Mouse (Mus musculus) urinary bladder, postnatal 4 days (tissue): ENCODE measurements around the gene Tut7.
"Not testable (repeated sequence)": the region's sequence is repeated elsewhere in the genome, so short reads cannot be mapped to it uniquely, and the experiment has no call there.

ENCODE experiments used
- DNase-seq, 2 experiments: peaks; one replicate each; pipeline ENCODE4 v3.0.0; 2021 to 2022; ENCODE audit warnings: low spot score in 2 of 2

The Tut7 gene

DNA sequence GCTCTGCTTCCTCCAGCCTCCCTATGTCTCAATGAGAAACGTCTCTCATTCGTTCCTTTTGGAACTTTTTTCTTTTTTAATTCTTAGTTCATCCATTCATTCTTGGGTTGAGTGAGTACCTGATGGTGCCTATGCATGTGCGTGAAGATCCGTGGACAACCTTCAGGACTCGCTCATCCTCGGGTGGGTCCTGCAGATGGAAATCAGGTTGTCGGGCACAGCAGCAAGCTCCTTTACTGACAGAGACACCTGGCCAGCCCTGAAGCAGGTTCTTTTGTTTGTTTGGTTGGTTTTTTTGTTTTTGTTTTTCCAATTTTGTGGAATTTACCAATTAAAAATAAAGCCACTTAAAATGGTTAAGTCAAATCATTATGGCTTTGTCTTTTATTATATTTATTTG lies 9.9 kb upstream of the Tut7 start:
- no peak for DNase-seq

DNA sequence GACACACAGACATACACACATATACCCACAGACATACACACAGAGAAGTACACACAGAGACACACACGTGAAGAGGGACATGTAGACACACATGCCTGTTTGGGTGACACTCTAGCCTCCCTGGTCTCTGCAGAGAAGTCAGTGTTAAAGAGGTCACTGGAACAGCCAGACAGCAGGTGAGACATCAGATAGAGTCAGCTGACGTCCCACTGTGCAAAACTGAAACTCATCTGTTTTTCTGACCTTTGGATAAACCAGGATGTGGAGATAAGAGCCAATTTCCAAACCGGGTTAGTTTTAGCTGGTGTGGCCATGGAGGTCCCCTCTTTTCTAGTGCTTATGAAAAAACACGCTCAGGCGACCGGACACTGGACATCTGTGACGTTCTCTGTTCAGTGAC lies 9.5 kb upstream of the Tut7 start:
- no peak for DNase-seq

DNA sequence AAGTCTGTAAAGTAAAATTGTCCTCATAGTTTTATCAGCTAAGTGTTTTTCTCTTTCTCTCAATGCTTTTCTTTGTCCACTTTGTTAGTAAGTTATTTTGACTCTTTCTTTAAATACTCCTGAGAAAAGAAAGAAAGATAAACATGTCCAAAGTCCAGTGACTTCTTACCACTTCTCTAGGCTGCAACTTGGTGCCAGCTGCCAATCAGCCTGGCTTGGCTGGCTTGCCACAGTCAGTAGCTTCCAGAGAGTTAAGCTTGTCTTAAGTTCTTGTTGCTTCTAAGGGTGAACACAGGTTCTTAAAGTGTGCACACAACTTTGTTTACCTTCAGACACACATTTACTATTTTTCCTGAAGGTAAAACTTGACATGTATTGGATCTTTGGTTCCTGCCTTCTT lies 3.0 kb upstream of the Tut7 start:
- no peak for DNase-seq

DNA sequence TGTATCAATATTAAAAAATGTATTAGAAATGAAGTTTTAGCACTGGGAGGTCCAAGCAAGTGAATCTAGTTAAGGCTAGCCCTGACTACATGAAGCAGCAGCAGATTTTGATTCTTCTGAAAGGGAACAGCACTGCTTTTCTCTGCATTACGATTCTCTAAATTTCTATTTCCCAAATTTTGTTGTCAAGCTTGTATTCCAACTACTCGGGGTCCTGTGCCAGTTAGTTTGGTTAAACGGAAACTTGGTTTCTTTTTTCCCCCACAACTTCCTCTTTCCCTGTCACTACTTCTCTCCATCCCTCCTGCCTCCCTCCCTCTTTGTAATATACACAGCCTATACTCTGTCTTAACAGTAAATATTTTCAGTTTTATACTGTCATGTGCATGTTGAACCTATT lies 2.1 kb downstream of the Tut7 start:
- no peak for DNase-seq

DNA sequence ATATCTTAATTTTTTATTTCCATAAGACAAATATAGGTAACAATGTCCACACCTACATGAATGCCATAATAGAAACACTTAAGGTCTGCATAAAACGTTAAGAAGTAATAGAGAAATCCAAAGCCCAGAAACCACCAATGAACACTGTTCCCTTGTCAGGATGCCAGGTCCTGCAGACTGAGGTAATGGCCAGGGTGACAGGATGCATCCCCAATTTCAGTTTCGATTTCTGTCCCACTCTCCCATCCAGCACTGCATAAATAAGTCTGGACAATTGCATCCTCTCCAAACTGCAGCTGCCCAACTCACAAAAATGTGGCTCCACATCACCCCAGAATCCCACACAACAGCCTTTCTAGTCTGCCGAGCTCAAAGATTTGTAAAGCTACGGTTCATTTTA lies 2.8 kb downstream of the Tut7 start:
- no peak for DNase-seq

DNA sequence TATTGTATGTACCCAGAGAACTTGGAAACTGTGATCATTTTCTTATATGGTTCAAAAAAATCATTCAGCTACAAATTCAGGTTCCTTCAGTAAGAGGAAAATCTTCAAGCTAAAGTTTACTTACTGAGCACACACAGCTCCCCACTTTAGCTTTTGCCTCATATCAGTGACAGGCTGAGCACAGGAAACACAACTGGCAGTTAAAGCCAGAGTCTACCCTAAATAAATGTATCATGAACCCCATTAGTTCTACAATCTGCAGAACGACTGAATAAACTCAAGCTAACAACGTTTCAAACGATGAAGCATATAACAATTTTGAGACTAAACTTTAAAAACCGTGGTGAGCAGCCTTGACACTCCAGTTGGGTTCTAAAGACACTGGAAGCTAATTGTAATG lies 5.6 kb downstream of the Tut7 start:
- DNase-seq, result no peak

DNA sequence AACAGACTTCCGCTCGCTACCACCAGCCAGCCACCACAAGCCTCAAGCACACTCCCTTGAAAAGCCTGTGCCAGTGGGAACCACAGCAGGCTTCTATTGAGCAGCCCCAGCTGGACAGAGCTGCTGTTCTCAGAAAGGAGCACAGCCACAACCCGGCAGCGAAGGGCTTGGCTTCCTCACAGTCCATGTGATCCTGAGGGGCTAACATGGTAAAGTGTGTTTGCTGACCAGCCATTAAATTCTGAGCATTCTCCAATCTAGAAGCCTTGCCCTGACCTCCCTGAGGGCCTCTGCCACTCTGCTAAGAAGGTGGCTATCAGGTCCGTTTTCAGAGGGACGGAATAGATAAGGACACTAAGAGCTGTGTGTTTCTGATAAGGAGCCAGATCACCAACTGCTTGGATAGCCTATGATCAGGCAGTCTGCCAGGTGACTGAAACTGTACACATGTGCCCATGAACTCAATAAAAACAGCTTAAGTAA lies 8.8 kb downstream of the Tut7 start:
- no peak for DNase-seq

DNA sequence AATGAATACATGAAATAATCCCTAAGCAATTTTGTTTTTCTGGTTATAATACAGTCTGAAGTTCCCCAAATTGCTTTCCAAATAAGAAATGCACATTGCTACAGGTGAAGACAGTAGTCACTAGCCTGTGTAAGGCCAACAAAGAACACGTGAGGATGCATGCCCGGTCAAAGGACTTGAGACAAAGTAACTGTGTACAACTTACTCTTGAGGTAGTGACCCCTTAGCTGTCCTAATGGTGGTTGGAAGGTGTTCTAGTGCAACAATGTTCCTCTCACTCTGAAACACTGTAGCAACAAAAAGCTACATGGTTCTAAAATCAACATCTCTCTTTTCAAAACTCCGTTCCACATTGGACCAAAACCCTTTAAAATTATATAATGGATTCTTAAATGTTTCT lies 11.4 kb downstream of the Tut7 start:
- DNase-seq, result no peak

DNA sequence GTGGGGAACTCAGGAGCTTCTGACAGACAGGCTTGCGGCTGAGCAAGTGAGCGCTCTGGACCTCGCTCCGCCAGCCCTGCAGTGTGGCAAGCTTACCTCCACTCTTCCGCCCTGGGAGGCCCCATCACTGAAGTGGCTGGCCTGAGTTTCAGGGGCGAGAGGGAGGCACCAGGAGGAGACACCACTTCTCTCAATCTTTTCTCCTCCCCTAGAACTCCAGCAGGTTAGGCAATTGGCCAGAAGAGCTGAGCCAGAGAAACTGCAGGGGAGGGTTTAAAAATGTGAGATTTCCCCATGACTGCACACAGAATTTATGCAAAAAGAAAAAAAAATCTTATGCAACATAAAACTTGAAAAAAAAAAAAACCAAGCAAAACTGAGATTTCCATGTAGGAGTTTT lies 21.9 kb downstream of the Tut7 start:
- no peak for DNase-seq

DNA sequence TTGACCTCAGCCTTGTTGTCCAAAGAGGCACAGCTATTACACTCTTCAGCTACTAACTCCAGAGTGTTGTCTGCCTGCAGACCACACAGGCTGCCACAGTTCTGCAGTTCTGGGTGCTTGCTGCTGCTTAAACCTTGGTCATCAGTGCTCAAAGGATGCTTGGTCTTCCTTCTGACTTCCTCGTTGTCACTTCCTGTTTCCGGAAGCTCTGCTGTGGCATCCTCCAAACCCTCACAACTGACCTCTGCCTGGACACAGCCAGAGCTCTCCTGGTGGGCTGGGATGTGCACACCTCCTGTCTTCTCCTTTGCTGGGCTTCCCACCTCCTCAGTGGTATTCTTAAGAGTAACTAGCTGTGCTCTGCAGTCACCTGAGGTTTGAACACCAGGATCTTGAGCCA lies 22.9 kb downstream of the Tut7 start:
- DNase-seq, result no peak

DNA sequence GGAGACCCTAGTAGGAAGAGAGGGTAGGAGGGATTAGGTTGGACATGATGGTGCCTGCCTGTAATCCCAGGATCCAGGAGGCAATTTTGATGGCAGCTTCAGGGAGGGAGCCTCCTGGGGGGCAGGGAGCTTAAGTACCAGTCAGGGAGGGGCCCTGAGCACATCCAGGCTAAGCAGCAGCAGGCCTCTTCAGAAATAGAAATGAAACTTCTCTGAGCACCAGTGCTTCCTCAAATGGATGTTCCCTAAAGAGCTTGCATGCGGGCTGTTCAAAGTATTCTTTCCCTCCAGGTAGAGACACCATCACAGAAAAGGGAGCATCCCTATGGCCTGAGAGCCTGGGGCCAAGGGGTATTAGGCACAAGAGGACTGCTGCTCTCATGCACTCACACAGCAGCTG lies 24.6 kb downstream of the Tut7 start:
- no peak for DNase-seq

DNA sequence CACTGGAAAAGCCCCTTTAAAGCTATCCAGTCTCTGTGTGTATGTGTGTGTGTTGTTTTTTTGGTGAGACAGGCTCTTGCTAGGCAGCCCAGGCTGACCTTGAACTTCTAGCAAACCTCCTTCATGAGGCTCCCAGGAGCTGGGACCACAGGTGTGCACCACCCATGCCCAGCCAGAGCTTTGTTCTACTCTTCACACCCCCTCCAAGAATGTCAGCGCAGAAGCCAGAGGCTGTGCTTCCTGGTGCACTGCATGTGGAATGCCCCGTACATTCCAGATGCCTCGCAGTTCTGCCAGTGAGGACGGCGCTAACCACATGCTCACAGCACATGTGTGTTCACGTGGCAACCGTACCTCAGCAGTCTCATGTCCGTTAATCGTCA lies 26.5 kb downstream of the Tut7 start:
- no peak for DNase-seq

DNA sequence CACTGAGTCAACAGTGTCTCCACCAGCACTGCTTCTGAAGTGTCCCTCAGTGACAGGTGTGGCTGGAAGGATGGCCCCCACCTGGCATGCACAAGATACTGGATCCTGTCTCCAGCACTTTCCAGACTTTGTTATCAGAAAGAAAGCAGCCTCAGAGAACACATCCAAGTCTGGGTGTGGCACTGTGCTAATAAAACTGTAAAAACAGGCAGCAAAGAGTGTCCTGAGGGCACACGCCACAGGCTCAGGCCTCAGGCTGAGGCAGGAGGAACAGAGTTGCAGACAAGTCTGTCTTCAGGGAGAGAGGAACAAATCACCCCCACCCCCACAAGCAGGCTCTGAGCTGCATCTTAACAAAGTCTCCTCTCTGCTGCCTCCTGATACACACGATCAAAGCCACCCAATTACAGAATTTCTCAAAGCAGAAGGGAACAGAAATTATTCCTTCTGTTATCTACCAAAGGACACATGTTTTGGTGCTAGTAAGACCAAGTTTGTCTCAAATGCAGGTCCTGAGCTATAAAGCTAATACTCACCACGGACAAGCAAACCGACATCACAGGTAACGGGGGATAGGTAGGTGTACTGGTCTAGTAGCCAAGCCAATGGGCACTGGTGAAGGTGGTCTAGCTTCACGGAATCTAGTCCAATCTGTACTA lies 27.0 kb downstream of the Tut7 start:
- DNase-seq, result no peak

DNA sequence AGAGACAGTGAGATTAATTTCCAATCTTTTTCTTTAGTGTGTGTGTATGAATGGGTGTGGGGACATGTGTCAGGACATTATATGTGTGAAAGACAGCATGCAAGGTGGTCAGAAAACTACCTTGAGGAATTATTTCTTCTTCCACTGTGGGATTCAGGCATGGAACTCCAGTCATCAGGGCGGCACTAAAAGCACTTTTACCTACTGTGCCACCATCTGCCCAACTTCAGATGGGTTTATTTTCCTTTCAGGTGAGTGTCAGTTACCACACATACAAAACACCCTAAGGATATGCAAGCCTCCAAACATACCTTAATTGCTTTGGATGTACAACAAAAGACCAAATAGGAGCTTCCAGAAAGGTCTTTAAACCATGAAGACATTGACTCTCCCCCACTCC lies 28.2 kb downstream of the Tut7 start:
- DNase-seq, result no peak

DNA sequence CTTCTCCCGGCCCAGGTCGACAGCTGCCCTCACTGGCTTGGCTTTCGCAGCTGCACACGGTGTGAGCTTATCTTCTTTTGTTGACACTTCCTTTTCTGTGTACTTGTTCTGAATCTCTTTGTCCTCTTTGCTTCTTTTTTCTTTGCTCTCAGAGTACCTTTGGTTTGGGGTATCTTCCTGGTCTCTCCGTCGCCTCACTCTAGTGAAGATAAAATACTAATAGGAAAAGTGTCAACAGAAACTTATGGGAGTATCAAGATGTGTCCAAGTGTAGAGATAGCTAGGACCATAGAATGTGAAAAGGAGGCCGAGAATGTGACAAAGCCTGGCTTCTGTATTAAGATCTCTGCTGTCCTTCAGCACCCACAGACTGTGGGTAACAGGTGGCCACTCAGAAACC lies 40.8 kb downstream of the Tut7 start, which contains the start of gene Gm49354:
Gene Gm49354 (minus strand): TSS at position 101 of the 400 bp plus-strand sequence.
- DNase-seq, result no peak

DNA sequence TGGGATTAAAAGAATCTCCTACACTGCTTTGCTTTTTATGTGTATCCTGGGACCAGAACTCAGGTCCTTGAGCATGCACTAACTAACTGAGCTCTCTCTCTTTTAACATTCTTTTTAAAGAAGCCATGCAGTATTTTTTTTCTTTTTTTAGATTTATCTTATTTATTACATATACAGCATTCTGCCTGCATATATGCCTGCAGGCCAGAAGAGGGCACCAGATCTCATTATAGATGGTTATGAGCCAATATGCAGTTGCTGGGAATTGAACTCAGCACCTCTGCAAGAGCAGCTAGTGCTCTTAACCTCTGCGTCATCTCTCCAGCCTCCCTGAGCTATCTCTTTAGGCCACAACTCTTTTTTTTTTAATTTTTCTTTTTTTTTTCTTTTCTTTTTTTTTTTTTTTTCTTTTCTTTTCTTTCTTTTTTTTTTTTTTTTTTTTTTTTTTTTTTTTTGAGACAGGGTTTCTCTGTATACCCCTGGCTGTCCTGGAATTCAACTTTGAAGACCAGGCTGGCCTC lies 43.1 kb downstream of the Tut7 start:
- not testable (repeated sequence) for DNase-seq

DNA sequence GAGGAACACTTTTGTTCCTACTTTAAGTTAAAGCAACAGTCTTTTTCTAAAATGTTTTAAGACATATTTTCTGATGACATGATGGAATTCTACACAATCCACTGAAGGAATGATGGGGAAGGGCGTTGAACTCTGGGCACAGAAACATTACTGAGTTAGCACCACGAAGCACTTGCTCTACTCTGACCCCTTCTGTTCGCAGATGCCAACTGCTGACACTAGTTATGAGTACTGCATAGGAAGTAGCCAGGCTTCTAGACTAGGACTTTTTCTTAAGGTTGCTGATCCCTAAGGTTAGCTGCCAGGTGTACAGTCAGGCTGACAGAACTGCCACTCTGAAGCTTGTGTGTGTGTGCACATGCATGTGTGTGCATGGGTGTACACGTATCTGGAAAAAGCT lies 43.7 kb downstream of the Tut7 start:
- DNase-seq, result no peak

DNA sequence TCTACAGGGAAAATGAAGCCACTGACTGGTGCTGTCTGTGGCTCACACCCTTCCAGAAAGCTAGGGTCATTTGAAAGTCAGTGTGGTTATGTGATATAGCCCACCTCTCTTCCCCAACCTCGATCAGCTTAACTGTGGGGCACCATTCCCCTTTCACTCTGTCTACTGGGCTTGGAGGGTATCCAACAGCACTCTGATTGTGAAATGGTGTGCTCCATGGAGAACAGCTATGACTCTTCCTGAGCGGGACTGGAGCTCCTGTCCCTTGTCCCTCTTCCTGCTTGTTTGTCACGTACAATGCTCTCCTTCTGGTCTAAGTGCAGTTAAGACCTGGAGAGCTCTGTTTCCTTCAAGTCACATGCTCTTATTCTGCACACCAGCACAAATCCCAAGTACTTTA lies 47.8 kb downstream of the Tut7 start:
- no peak for DNase-seq

DNA sequence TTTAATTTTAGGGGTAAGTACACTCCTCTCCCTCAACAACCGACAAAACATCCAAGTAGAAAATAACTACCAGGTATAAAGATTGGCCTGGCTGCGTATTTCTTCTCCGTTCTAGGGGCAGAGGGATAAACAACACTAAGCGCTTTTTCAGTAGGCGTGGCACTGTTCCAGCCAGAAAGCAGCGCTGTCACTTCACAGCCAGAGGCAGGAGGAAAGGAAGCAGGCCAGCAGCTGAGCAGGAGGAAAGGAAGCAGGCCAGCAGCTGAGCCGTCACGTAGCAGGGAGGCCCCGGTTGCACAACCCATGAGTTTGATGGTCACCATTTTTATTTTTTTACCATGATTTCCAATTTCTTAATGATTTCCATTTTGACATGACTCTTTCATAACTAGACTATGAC lies 51.7 kb downstream of the Tut7 start:
- DNase-seq, result peak; percentile 58 to 69

DNA sequence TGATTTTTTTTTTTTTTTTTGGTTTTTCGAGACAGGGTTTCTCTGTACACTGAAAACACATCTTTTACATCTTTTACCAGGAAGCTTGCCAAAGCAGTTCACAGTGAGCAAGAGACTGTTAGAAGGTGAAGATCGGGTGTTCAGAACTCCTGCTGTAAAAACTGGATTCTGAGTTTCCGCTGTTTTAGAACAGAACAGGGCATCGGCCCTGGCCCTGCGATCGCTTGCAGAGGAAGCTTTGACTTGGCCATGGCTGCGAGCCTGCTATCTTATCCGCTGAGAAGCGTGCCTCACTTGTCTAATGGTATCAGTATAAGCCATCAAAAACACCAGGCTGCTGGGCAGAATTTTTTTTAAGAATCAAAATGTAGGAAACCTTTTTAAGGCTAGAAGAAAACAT lies 52.1 kb downstream of the Tut7 start:
- no peak for DNase-seq

DNA sequence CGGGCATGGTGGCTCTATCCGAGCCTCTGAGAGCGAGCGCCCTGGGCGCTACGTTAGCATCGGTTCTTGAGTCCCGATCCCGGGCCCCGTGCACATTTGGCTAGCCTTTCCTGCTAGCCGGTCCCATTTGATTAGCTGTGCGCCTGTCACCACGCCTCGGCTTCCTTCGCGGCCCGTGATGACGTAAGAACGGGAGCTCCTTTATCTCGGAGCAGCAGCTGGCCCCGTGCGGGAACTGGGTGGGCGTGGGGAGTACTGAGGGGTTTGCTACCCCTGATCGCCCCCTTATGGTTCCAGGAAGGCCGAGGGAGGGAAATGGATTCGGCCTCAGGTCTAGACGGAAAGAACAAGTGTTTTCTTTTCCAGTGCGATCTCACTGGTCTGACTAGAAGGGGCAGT lies 52.8 kb downstream of the Tut7 start:
- DNase-seq, result peak; percentile 78 to 82

DNA sequence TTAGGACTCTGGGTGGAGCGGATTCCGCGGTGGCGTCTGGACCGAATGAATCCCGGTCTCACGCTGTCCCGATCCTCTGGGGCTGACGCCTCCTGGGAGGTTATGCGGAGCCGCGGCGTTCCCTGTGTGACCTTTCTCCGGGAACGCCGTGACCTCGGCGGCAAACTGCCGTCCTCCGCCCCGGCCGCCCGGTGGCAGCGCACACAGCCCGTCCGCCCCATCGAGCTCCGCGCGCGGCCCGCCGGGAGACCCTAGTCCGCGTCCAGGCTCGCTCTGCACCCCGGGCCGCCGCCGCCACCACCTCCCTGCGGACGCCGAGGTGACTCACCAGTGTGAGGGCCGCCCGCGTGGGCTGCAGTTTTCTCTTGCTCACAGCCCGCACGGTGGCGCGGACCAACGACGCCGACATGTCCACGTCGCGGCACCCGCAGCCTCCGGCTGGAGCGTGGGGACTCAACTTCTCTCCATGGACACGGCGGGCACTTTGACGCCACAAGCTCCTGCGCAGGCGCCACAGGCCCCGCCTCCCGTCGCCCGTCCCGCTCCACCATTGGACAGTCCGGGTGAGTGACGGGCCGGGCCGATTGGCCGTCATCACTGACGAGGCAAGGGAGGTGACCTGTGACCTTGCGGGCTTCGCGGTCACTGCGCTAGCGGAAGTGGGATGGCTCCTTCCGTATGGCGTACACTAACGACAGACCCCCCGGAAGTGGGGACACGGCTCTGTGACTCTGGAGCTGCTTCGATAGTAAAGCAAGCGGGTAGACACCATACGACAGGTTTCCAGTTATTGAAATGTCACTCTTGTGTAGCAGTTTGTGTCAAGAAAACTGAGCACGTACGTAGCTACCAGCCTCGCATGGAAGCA lies 53.4 kb downstream of the Tut7 start, which contains the start of gene Isca1:
Gene Isca1 (minus strand): TSS at position 515 of the 868 bp plus-strand sequence.
- DNase-seq, result peak; percentile 99

DNA sequence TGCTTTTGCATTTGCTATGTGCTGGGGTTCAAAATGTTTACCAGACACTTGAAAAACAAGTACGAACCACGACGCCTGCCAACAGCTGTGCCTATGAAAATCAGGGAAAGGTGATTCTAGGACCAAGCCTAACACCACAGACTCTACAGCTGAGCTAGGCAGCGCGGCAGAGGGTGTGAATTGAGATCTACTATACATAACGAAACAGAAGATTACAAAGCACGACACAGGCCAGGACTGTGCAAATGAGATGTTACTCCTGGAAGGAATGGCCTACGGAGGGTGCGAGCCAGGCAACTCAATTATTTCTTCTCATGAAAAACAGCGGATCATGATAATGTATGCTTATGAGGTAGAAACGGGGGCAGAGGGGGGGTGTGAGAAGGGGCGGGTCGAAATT lies 54.4 kb downstream of the Tut7 start:
- no peak for DNase-seq
